Mouse (Mus musculus) left cerebral cortex, adult 11 months (tissue): ENCODE measurements around the gene Osgin1.

ENCODE experiments used
- DNase-seq: peaks from one replicate; pipeline ENCODE4 v3.0.0; 2022; ENCODE audit warnings: low spot score

Gene Osgin1

GRCm38 (mm10) chr8:119433582-119434174, at the start of gene Osgin1:
Osgin1 (plus strand) TSS chr8:119434124.
- DNase-seq, result no peak

GRCm38 (mm10) chr8:119384478-119384877, 49.4 kb upstream of the Osgin1 start:
- DNase-seq, result peak; percentile 67

- DNase-seq, result no peak
Observed at GRCm38 (mm10) chr8:119385854-119386253, 48.1 kb upstream of the Osgin1 start.

GRCm38 (mm10) chr8:119386988-119387387, 46.9 kb upstream of the Osgin1 start:
- DNase-seq, result no peak

- no peak for DNase-seq
Observed at GRCm38 (mm10) chr8:119394097-119394496, 39.8 kb upstream of the Osgin1 start.

- DNase-seq, result peak; percentile 81
Observed at GRCm38 (mm10) chr8:119394524-119395026, 39.3 kb upstream of the Osgin1 start, which contains the start of gene Mlycd. Mlycd (plus strand) TSS chr8:119394878.

- no peak for DNase-seq
Observed at GRCm38 (mm10) chr8:119395072-119395950, 38.6 kb upstream of the Osgin1 start.

GRCm38 (mm10) chr8:119398558-119398957, 35.4 kb upstream of the Osgin1 start:
- DNase-seq, result no peak

GRCm38 (mm10) chr8:119399255-119399654, 34.7 kb upstream of the Osgin1 start:
- DNase-seq, result no peak

GRCm38 (mm10) chr8:119400122-119400671, 33.7 kb upstream of the Osgin1 start:
- no peak for DNase-seq

- DNase-seq, result no peak
Observed at GRCm38 (mm10) chr8:119400904-119401303, 33.0 kb upstream of the Osgin1 start.

- no peak for DNase-seq
Observed at GRCm38 (mm10) chr8:119403912-119404311, 30.0 kb upstream of the Osgin1 start.

GRCm38 (mm10) chr8:119404648-119405047, 29.3 kb upstream of the Osgin1 start:
- no peak for DNase-seq

GRCm38 (mm10) chr8:119408311-119408710, 25.6 kb upstream of the Osgin1 start:
- DNase-seq, result no peak

- DNase-seq, result no peak
Observed at GRCm38 (mm10) chr8:119412037-119412734, 21.7 kb upstream of the Osgin1 start.

GRCm38 (mm10) chr8:119412735-119413498, 21.0 kb upstream of the Osgin1 start:
- DNase-seq, result peak; percentile 74

GRCm38 (mm10) chr8:119413605-119414004, 20.3 kb upstream of the Osgin1 start:
- DNase-seq, result no peak

GRCm38 (mm10) chr8:119420318-119420717, 13.6 kb upstream of the Osgin1 start:
- no peak for DNase-seq

GRCm38 (mm10) chr8:119421603-119422122, 12.3 kb upstream of the Osgin1 start:
- DNase-seq, result no peak

GRCm38 (mm10) chr8:119422123-119422711, 11.7 kb upstream of the Osgin1 start:
- DNase-seq, result no peak
